Mouse (Mus musculus) embryonic facial prominence, embryonic 12.5 days (tissue): Measurements from ENCODE around the gene Rnf216. TPM values are rescaled to one million over a fixed set of nuclear protein-coding genes. Genes with fewer than 3 reads are reported as not detected.

Experiments
- ATAC-seq: fragments of 200-750 bp; cut with Nextera tagmentation; 2 replicates; pipeline ENCODE4 v1.8.0; 2017; ENCODE audit not compliant: insufficient number of reproducible peaks, insufficient read depth, low FRiP score, low TSS enrichment
- H3K27ac ChIP-seq: fragments of 300-500 bp; sonication (generic); 2 replicates; pipeline ENCODE4 v1.5.1; 2016; ENCODE audit warnings: mild to moderate bottlenecking
- H3K27me3 ChIP-seq: fragments of 300-500 bp; sonication (generic); 2 replicates; pipeline ENCODE4 v1.6.1; 2016; ENCODE audit warnings: mild to moderate bottlenecking, moderate library complexity
- H3K36me3 ChIP-seq: fragments of 300-500 bp; sonication (generic); 2 replicates; pipeline ENCODE4 v1.6.1; 2016; ENCODE audit warnings: mild to moderate bottlenecking
- H3K4me1 ChIP-seq: fragments of 300-500 bp; sonication (generic); 2 replicates; pipeline ENCODE4 v1.6.1; 2016
- H3K4me2 ChIP-seq: fragments of 300-500 bp; sonication (generic); replicated peaks from 2 replicates; pipeline ENCODE4 v1.6.1; 2016; ENCODE audit warnings: mild to moderate bottlenecking, moderate library complexity
- H3K4me3 ChIP-seq: fragments of 300-500 bp; sonication (generic); 2 replicates; pipeline ENCODE4 v1.5.1; 2016; ENCODE audit warnings: mild to moderate bottlenecking
- H3K9ac ChIP-seq: fragments of 300-500 bp; sonication (generic); 2 replicates; pipeline ENCODE4 v1.6.1; 2016; ENCODE audit warnings: mild to moderate bottlenecking, moderate library complexity
- H3K9me3 ChIP-seq: fragments of 300-500 bp; sonication (generic); 2 replicates; pipeline ENCODE4 v1.6.1; 2016; ENCODE audit warnings: mild to moderate bottlenecking, moderate library complexity
- WGBS: fragments of 180-500 bp; shearing (Covaris S2); methylation state at CpG from one replicate; pipeline ENCODE4 v1.1.7; 2016; 5-methylcytosine and 5-hydroxymethylcytosine counted together
- polyA plus RNA-seq: library from polyadenylated mRNA; unstranded; fragments of >200 nt; fragmentation: Nextera tagmentation; extraction: Ambion mirVana; gene quantifications from 2 replicates; pipeline ENCODE4 v1.2.1, GENCODE M21; 2016

The Rnf216 gene
- polyA plus RNA-seq, 1 experiment from 2014 or later, result 56.4 TPM

GRCm38 (mm10) chr5:142963705-142964494 is 148.9 kb downstream of the Rnf216 start:
- no peaks in the 10 kb centered on the region for H3K9me3 ChIP-seq
- WGBS, result 46% methylated on average over 17 of the region's 17 CpGs
- H3K9ac ChIP-seq, result peak overlapping the region; percentile 100
- H3K36me3 ChIP-seq, result peaks cover 28% of the 10 kb centered on the region
- no peaks in the 10 kb centered on the region for H3K27me3 ChIP-seq
- no peak for ATAC-seq
- peak overlapping the region; percentile 100 for H3K4me3 ChIP-seq
- peak overlapping the region; percentile 96 for H3K4me2 ChIP-seq
- peaks cover 35% of the 10 kb centered on the region for H3K4me1 ChIP-seq
- H3K27ac ChIP-seq, result peak overlapping the region; percentile 98

DNA sequence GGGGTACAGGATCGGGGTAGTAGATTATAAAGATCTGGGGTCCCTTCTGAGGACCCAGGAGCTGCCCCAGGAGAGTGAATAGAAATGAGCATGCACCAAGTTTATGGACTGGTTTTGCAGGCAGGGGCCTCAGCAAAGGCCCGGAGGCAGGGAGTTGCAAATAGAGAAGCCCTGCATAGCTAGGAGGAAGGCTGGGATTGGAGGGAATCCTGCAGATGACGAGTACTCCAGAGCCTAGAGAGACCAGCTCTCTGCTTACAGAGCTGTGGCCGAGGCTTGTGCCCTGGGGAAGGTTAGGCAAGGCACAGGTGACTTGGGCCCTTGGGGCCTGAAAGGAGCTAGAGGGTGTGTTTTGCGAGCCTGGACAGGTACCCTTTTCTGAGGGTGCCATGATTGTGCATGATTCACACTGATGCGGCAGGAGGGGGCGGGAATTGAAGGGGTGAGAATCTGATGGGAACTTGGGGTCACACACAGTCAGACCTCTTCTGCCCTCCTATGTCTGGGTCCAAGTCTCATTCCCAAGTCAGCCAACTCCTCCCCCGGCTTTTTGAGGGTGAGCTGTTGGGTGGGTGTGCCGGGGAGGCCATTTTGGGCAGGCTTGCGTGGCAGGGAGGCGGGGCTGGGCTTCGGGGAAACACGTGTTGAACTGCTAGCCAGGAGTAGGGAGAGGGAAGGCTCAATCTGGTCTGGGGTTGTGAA is 149.6 kb downstream of the Rnf216 start:
- Histone ChIP-seq H3K36me3 (peaks cover 21% of the 10 kb centered on the region), H3K4me1 (peaks cover 35% of the 10 kb centered on the region), H3K9ac (peak overlapping the region; percentile 100), H3K9me3 (no peaks in the 10 kb centered on the region), H3K4me3 (peak overlapping the region; percentile 100), H3K27ac (peak overlapping the region; percentile 98), H3K4me2 (peak overlapping the region; percentile 96), H3K27me3 (no peaks in the 10 kb centered on the region)
- no peak for ATAC-seq
- WGBS, result 8% methylated on average over 13 of the region's 13 CpGs

DNA sequence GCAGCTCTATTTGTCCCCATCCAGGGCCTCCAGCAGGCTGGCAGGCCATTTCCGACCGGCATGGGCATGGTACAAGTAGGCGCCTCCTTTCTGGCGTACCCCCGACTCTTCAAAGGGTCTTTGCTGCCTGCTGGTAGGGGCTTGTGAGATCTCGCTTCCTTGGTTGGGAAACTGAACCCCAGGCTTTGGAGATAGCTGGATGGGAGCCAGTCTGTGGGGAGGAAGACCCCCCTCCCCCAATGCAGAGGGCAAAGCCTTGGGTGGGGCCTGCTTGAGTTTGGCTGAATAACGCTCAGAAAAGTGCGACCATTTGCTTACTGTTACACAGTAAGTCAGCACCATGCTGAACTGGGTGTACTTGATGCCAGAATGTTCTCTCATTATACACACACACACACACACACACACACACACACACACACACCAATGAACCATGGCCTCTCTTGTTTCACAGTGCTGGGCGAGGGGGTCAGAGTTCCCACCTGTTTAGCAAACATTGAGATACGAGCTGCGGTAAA is 150.3 kb downstream of the Rnf216 start:
- Histone ChIP-seq H3K4me3 (peak overlapping the region; percentile 100), H3K27me3 (no peaks in the 10 kb centered on the region), H3K4me1 (peaks cover 35% of the 10 kb centered on the region), H3K36me3 (peaks cover 16% of the 10 kb centered on the region), H3K27ac (peak overlapping the region; percentile 98), H3K4me2 (peak overlapping the region; percentile 96), H3K9me3 (no peaks in the 10 kb centered on the region), H3K9ac (peak overlapping the region; percentile 100)
- WGBS, result 3% methylated on average over 11 of the region's 11 CpGs
- 0 out of 2 replicates have a peak, but pooled peaks have one; percentile 2 for ATAC-seq

DNA sequence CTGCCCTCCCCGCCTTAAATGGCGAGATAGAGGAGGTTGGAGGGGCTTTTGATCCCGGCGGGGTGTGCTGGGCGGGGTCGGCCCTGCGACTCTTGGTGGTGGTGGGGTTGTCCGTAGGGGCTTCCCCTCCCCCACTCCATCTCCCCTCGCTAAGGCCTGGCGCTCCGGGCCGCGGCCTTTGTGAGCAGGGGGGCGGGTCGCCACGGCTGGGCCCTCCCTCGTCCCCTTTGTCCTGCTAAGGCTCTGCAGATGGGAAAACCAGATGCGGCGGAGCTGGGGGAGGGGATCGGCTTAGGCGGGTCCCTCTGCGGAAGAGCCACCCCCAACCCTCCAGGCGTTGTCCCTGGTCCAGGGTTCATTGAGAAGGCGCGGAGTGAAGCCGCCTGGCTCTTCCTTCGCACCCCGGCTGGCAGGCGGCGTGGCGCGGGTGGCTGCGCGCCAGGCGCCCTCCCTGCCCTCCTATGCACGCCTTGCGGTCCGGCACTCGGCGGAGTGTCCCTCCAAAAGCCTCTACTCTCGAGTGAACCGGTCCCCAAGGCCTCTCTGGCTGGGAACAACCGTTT is 150.8 kb downstream of the Rnf216 start:
- Histone ChIP-seq H3K4me2 (peak overlapping the region; percentile 96), H3K27me3 (no peaks in the 10 kb centered on the region), H3K4me3 (peak overlapping the region; percentile 100), H3K9me3 (no peaks in the 10 kb centered on the region), H3K4me1 (peaks cover 35% of the 10 kb centered on the region), H3K27ac (peak overlapping the region; percentile 98), H3K36me3 (peaks cover 12% of the 10 kb centered on the region), H3K9ac (peak overlapping the region; percentile 100)
- under 1% methylated on average over 43 of the region's 43 CpGs for WGBS
- ATAC-seq, result peak; percentile 52

DNA sequence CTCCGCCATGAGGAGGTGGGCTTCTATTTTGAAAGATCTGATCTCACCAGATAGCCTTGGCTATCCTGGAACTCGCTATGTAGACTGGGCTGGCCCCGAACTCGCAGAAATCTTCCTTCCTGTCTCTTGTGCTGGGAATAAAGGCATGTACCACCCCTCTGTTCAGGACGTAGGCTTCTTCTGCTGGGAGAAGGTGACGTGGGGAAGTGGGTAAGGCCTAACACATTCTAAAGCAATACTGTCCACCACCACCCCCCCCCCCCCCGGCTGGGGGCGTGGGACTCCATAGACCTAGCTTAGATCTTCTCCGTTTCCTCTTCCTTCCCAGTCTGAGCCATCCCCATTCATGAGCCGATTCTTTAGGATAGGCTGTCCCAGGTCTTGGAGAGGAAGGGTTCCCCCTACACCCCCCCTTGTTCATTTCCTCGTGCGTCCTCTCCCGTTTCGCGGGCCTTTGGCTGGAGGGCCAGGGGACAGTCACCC is 151.4 kb downstream of the Rnf216 start:
- H3K9me3 ChIP-seq, result no peaks in the 10 kb centered on the region
- ATAC-seq, result no peak
- peak overlapping the region; percentile 100 for H3K9ac ChIP-seq
- 0% methylated on average over 15 of the region's 15 CpGs for WGBS
- H3K4me1 ChIP-seq, result peaks cover 33% of the 10 kb centered on the region
- peak overlapping the region; percentile 96 for H3K4me2 ChIP-seq
- H3K27ac ChIP-seq, result peak overlapping the region; percentile 98
- H3K36me3 ChIP-seq, result peaks cover 8% of the 10 kb centered on the region
- peak overlapping the region; percentile 100 for H3K4me3 ChIP-seq
- no peaks in the 10 kb centered on the region for H3K27me3 ChIP-seq

- H3K27ac ChIP-seq, result peak overlapping the region; percentile 98
- peaks cover 2% of the 10 kb centered on the region for H3K36me3 ChIP-seq
- H3K4me3 ChIP-seq, result peak overlapping the region; percentile 100
- peak overlapping the region; percentile 96 for H3K4me2 ChIP-seq
- under 1% methylated on average over 59 of the region's 59 CpGs for WGBS
- H3K9ac ChIP-seq, result peak overlapping the region; percentile 100
- no peaks in the 10 kb centered on the region for H3K27me3 ChIP-seq
- H3K4me1 ChIP-seq, result peaks cover 29% of the 10 kb centered on the region
- H3K9me3 ChIP-seq, result no peaks in the 10 kb centered on the region
- ATAC-seq, result no peak
These were observed 152.0 kb downstream of the Rnf216 start for GRCm38 (mm10) chr5:142960775-142961271.

GRCm38 (mm10) chr5:142959576-142960556 is 152.9 kb downstream of the Rnf216 start, which contains the start of gene Fscn1:
TSS of gene Fscn1 (plus strand) at chr5:142960343.
- ATAC-seq, result peak; percentile 48
- no peaks in the 10 kb centered on the region for H3K9me3 ChIP-seq
- no peaks in the 10 kb centered on the region for H3K36me3 ChIP-seq
- H3K9ac ChIP-seq, result peak within 1 kb of the TSS; percentile 100
- peaks cover 26% of the 10 kb centered on the region for H3K4me1 ChIP-seq
- H3K4me3 ChIP-seq, result peak within 1 kb of the TSS; percentile 100
- 7% methylated on average over 44 of the region's 44 CpGs for WGBS
- H3K27me3 ChIP-seq, result no peaks in the 10 kb centered on the region
- peak within 1 kb of the TSS; percentile 98 for H3K27ac ChIP-seq
- H3K4me2 ChIP-seq, result peak within 1 kb of the TSS; percentile 96

- Histone ChIP-seq H3K4me1 (peaks cover 19% of the 10 kb centered on the region), H3K27ac (no peak overlapping the region), H3K9me3 (no peaks in the 10 kb centered on the region), H3K4me2 (no peak overlapping the region), H3K4me3 (no peak overlapping the region), H3K9ac (no peak overlapping the region), H3K27me3 (no peaks in the 10 kb centered on the region), H3K36me3 (no peaks in the 10 kb centered on the region)
- 60% methylated on average over 4 of the region's 4 CpGs for WGBS
- ATAC-seq, result no peak
These were observed 153.6 kb downstream of the Rnf216 start for GRCm38 (mm10) chr5:142959156-142959555.

GRCm38 (mm10) chr5:142958464-142958863 is 154.3 kb downstream of the Rnf216 start:
- no peaks in the 10 kb centered on the region for H3K27me3 ChIP-seq
- no peaks in the 10 kb centered on the region for H3K36me3 ChIP-seq
- H3K9me3 ChIP-seq, result no peaks in the 10 kb centered on the region
- no peak for ATAC-seq
- no peak overlapping the region for H3K9ac ChIP-seq
- H3K4me2 ChIP-seq, result no peak overlapping the region
- WGBS, result 87% methylated on average over 14 of the region's 14 CpGs
- H3K4me3 ChIP-seq, result no peak overlapping the region
- H3K4me1 ChIP-seq, result peaks cover 12% of the 10 kb centered on the region
- no peak overlapping the region for H3K27ac ChIP-seq

GRCm38 (mm10) chr5:142956956-142957703 is 155.7 kb downstream of the Rnf216 start:
- no peak for ATAC-seq
- H3K4me2 ChIP-seq, result no peak overlapping the region
- H3K9me3 ChIP-seq, result no peaks in the 10 kb centered on the region
- H3K27me3 ChIP-seq, result no peaks in the 10 kb centered on the region
- H3K4me3 ChIP-seq, result no peak overlapping the region
- 66% methylated on average over 6 of the region's 6 CpGs for WGBS
- H3K9ac ChIP-seq, result no peak overlapping the region
- H3K27ac ChIP-seq, result no peak overlapping the region
- no peaks in the 10 kb centered on the region for H3K36me3 ChIP-seq
- 0 out of 2 replicates have a peak, but pooled peaks cover 8% of the 10 kb centered on the region for H3K4me1 ChIP-seq
